Mouse (Mus musculus): ENCODE results near the gene Appl2.

DNA sequence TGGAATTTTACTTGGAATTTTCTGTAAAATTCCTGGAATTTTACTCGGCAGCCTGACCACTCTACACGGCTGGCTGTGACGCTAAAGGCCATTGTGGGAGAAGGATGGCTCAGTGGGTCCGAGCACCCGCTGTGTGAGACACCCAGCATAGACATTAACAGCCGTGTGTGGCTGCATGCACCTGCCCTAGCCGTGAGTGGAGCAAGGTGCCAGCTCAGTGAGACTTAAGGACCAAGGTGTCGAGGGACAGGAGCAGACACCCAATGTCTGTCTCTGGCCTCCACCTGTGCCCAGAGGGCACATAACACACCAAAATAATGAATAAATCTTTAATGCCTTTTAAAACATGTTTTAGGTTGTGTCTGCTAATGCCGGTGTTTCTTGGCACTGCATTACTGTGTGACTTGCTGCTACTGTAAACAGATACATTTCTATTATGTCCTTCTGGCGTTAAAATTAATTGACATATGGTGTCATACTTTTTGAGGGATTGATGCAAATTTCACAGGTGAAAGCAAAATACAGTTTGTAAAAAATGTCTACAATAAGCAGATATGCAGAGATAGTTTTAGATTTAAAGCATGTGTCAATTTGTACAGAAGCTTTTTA, 44.5 kb downstream of the Appl2 start:
- no peak for TF ChIP-seq EP300 (IDR thresholded peaks at IDR 0.05)
- TF ChIP-seq CTCF (IDR thresholded peaks at IDR 0.05) = no peak
